Mouse (Mus musculus): ENCODE measurements at regions not wholly inside any gene's neighbourhood (a gene's known extent, or its start where the extent isn't known, plus 50 kb on each side); places are given as distances from the start of the nearest gene placed in this dataset.

GRCm38 (mm10) chr12:13059473-13059872 is 117.8 kb upstream of the Mycn start:
- H3K27me3 ChIP-seq (ENCODE audit: insufficient read depth, low read length) = peaks cover 3% of the 10 kb centered on the region
- no peaks in the 10 kb centered on the region for H3K36me3 ChIP-seq (ENCODE audit: insufficient read depth, low read length)
- H3K4me3 ChIP-seq (replicated peaks; ENCODE audit: low read length) = no peak overlapping the region
- peaks cover 43% of the 10 kb centered on the region for H3K9me3 ChIP-seq (ENCODE audit: low read length)
- H3K4me1 ChIP-seq (replicated peaks; ENCODE audit: low read depth, low read length) = peaks cover 8% of the 10 kb centered on the region
- TF ChIP-seq NANOG (IDR thresholded peaks at IDR 0.05; ENCODE audit: borderline replicate concordance, low read length) (no peak), CTCF (conservative IDR thresholded peaks at IDR 0.05; ENCODE audit: low read length) (no peak), POU5F1 (IDR thresholded peaks at IDR 0.05; ENCODE audit: borderline replicate concordance, low read length) (no peak)

GRCm38 (mm10) chr12:13056246-13056645 is 114.5 kb upstream of the Mycn start:
- no peaks in the 10 kb centered on the region for H3K27me3 ChIP-seq (ENCODE audit: insufficient read depth, low read length)
- TF ChIP-seq CTCF (conservative IDR thresholded peaks at IDR 0.05; ENCODE audit: low read length) = no peak
- no peak for TF ChIP-seq NANOG (IDR thresholded peaks at IDR 0.05; ENCODE audit: borderline replicate concordance, low read length)
- TF ChIP-seq POU5F1 (IDR thresholded peaks at IDR 0.05; ENCODE audit: borderline replicate concordance, low read length) = no peak
- no peaks in the 10 kb centered on the region for H3K36me3 ChIP-seq (ENCODE audit: insufficient read depth, low read length)
- no peak overlapping the region for H3K4me3 ChIP-seq (replicated peaks; ENCODE audit: low read length)
- H3K4me1 ChIP-seq (replicated peaks; ENCODE audit: low read depth, low read length) = peaks cover 8% of the 10 kb centered on the region
- H3K9me3 ChIP-seq (ENCODE audit: low read length) = peaks cover 50% of the 10 kb centered on the region

- TF ChIP-seq NANOG (IDR thresholded peaks at IDR 0.05; ENCODE audit: borderline replicate concordance, low read length) (no peak), CTCF (conservative IDR thresholded peaks at IDR 0.05; ENCODE audit: low read length) (no peak), POU5F1 (IDR thresholded peaks at IDR 0.05; ENCODE audit: borderline replicate concordance, low read length) (no peak)
- no peak overlapping the region for H3K4me3 ChIP-seq (replicated peaks; ENCODE audit: low read length)
Measured at GRCm38 (mm10) chr12:13054611-13055010, 112.9 kb upstream of the Mycn start.

GRCm38 (mm10) chr12:13053746-13054145 is 112.0 kb upstream of the Mycn start:
- no peak for TF ChIP-seq POU5F1 (IDR thresholded peaks at IDR 0.05; ENCODE audit: borderline replicate concordance, low read length)
- no peak for TF ChIP-seq CTCF (conservative IDR thresholded peaks at IDR 0.05; ENCODE audit: low read length)
- TF ChIP-seq NANOG (IDR thresholded peaks at IDR 0.05; ENCODE audit: borderline replicate concordance, low read length) = no peak
- Histone ChIP-seq H3K4me3 (replicated peaks; ENCODE audit: low read length) (no peak overlapping the region), H3K27me3 (ENCODE audit: insufficient read depth, low read length) (0 out of 2 replicates have a peak, but pooled peaks cover 3% of the 10 kb centered on the region), H3K9me3 (ENCODE audit: low read length) (peaks cover 36% of the 10 kb centered on the region), H3K36me3 (ENCODE audit: insufficient read depth, low read length) (no peaks in the 10 kb centered on the region), H3K4me1 (replicated peaks; ENCODE audit: low read depth, low read length) (peaks cover 11% of the 10 kb centered on the region)

More at GRCm38 (mm10) chr12:13054611-13055010, 112.9 kb upstream of the Mycn start:
- Histone ChIP-seq H3K27me3 (ENCODE audit: insufficient read depth, low read length) (0 out of 2 replicates have a peak, but pooled peaks cover under 1% of the 10 kb centered on the region), H3K9me3 (ENCODE audit: low read length) (peaks cover 37% of the 10 kb centered on the region), H3K36me3 (ENCODE audit: insufficient read depth, low read length) (no peaks in the 10 kb centered on the region), H3K4me1 (replicated peaks; ENCODE audit: low read depth, low read length) (peaks cover 12% of the 10 kb centered on the region)

- peaks cover 33% of the 10 kb centered on the region for H3K9me3 ChIP-seq (ENCODE audit: low read length)
Measured at GRCm38 (mm10) chr12:13052845-13053623, 111.3 kb upstream of the Mycn start.

GRCm38 (mm10) chr12:13052164-13052563 is 110.5 kb upstream of the Mycn start:
- Histone ChIP-seq H3K9me3 (ENCODE audit: low read length) (peaks cover 33% of the 10 kb centered on the region), H3K4me1 (replicated peaks; ENCODE audit: low read depth, low read length) (peaks cover 21% of the 10 kb centered on the region), H3K4me3 (replicated peaks; ENCODE audit: low read length) (no peak overlapping the region), H3K27me3 (ENCODE audit: insufficient read depth, low read length) (0 out of 2 replicates have a peak, but pooled peaks cover 3% of the 10 kb centered on the region), H3K36me3 (ENCODE audit: insufficient read depth, low read length) (no peaks in the 10 kb centered on the region)
- no peak for TF ChIP-seq POU5F1 (IDR thresholded peaks at IDR 0.05; ENCODE audit: borderline replicate concordance, low read length)
- no peak for TF ChIP-seq NANOG (IDR thresholded peaks at IDR 0.05; ENCODE audit: borderline replicate concordance, low read length)
- TF ChIP-seq CTCF (conservative IDR thresholded peaks at IDR 0.05; ENCODE audit: low read length) = no peak

More at GRCm38 (mm10) chr12:13052845-13053623, 111.3 kb upstream of the Mycn start:
- TF ChIP-seq NANOG (IDR thresholded peaks at IDR 0.05; ENCODE audit: borderline replicate concordance, low read length) (no peak), CTCF (conservative IDR thresholded peaks at IDR 0.05; ENCODE audit: low read length) (no peak), POU5F1 (IDR thresholded peaks at IDR 0.05; ENCODE audit: borderline replicate concordance, low read length) (no peak)
- Histone ChIP-seq H3K36me3 (ENCODE audit: insufficient read depth, low read length) (no peaks in the 10 kb centered on the region), H3K4me1 (replicated peaks; ENCODE audit: low read depth, low read length) (peaks cover 18% of the 10 kb centered on the region), H3K27me3 (ENCODE audit: insufficient read depth, low read length) (0 out of 2 replicates have a peak, but pooled peaks cover 3% of the 10 kb centered on the region), H3K4me3 (replicated peaks; ENCODE audit: low read length) (no peak overlapping the region)

- TF ChIP-seq CTCF (conservative IDR thresholded peaks at IDR 0.05; ENCODE audit: low read length) = no peak
- TF ChIP-seq NANOG (IDR thresholded peaks at IDR 0.05; ENCODE audit: borderline replicate concordance, low read length) = no peak
- no peak for TF ChIP-seq POU5F1 (IDR thresholded peaks at IDR 0.05; ENCODE audit: borderline replicate concordance, low read length)
- H3K4me1 ChIP-seq (replicated peaks; ENCODE audit: low read depth, low read length) = peaks cover 21% of the 10 kb centered on the region
- H3K36me3 ChIP-seq (ENCODE audit: insufficient read depth, low read length) = no peaks in the 10 kb centered on the region
- 0 out of 2 replicates have a peak, but pooled peaks cover 3% of the 10 kb centered on the region for H3K27me3 ChIP-seq (ENCODE audit: insufficient read depth, low read length)
- H3K4me3 ChIP-seq (replicated peaks; ENCODE audit: low read length) = no peak overlapping the region
- H3K9me3 ChIP-seq (ENCODE audit: low read length) = peaks cover 16% of the 10 kb centered on the region
Measured at GRCm38 (mm10) chr12:13049659-13050058, 107.9 kb upstream of the Mycn start.

GRCm38 (mm10) chr12:13048168-13048727 is 106.5 kb upstream of the Mycn start:
- 0 out of 2 replicates have a peak, but pooled peaks cover 3% of the 10 kb centered on the region for H3K27me3 ChIP-seq (ENCODE audit: insufficient read depth, low read length)
- H3K4me3 ChIP-seq (replicated peaks; ENCODE audit: low read length) = no peak overlapping the region
- peaks cover 23% of the 10 kb centered on the region for H3K4me1 ChIP-seq (replicated peaks; ENCODE audit: low read depth, low read length)
- peaks cover 5% of the 10 kb centered on the region; the same call in 1 of the 2 replicates for H3K9me3 ChIP-seq (ENCODE audit: low read length)
- TF ChIP-seq CTCF (conservative IDR thresholded peaks at IDR 0.05; ENCODE audit: low read length) = no peak
- no peak for TF ChIP-seq POU5F1 (IDR thresholded peaks at IDR 0.05; ENCODE audit: borderline replicate concordance, low read length)
- no peak for TF ChIP-seq NANOG (IDR thresholded peaks at IDR 0.05; ENCODE audit: borderline replicate concordance, low read length)
- no peaks in the 10 kb centered on the region for H3K36me3 ChIP-seq (ENCODE audit: insufficient read depth, low read length)
